Mouse (Mus musculus) urinary bladder, postnatal 10 days (tissue): Measurements from ENCODE around the gene Phlpp2.
"Not testable (repeated sequence)": the region's sequence is repeated elsewhere in the genome, so short reads cannot be mapped to it uniquely, and the experiment has no call there.

Experiments used
- DNase-seq: peaks from one replicate; pipeline ENCODE4 v3.0.0; 2022; ENCODE audit warnings: low spot score

The Phlpp2 gene

DNA sequence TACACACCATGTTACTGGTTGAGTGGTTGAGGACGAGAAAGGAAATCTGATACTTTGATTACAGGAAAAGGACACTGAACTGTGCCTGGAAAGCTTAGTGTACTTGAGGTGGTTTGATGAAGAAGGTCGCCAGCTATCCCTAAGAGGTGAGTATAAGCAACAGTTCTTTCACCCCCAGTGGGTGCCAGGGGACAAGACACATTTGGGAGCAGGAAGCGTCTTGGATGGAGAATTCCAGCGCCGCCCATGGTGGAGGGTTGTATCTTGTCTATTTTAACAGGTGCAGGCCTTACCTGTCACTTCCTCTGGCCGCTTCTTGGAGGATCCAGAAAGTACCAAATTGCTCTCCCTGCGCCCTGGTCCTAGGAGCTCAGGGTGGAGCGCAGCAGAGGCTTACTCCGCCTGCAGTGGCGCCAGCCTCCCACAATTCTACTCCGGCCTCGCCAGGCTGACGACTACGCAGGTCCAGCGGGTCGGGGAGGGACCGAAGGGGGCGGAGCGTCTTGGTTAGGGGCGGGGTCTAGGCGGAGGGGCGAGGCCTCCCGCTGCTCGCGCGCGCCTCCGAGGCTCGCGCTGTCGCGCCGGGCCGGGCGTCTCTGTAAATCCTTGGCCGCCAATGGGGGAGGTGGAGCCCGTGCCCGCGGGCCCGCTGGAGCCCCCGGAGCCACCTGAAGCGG is at the start of gene Phlpp2:
Phlpp2 (plus strand) TSS at position 540 of the 677 bp plus-strand sequence.
- DNase-seq = peak; percentile 91

DNA sequence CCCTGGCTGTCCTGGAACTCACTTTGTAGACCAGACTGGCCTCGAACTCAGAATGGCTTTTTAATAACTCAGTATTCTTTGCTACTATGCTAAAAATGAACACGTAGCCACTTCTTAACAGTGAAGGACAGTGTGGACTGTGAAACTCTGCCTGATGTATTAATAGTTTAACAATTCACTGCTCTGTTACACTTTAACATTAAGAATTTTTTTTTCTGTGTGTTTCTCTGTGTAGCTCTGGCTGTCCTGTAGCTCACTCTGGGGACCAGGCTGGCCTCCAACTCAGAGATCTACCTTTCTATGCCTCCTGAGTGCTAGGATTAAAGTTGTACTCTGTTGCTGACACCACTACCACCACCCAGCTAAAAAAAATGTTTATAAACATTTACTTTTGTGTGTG is 44.8 kb upstream of the Phlpp2 start:
- DNase-seq = no peak

DNA sequence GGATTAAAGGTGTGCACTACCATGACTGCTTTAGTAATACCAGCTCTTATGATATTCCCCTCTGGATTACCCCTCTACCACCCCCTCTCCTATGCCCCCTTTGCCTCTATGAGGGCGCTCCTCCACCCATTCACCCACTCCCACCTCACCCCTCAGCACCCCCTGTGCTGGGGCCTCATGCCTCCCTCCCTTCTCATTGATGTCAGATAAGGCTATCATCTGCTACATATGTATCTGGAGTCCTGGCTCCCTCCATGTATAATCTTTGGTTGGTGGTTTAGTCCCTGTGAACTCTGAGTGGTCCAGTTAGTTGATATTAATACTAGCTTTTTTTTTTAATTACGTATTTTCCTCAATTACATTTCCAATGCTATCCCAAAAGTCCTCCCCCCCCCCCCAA is 28.5 kb upstream of the Phlpp2 start:
- no peak for DNase-seq

DNA sequence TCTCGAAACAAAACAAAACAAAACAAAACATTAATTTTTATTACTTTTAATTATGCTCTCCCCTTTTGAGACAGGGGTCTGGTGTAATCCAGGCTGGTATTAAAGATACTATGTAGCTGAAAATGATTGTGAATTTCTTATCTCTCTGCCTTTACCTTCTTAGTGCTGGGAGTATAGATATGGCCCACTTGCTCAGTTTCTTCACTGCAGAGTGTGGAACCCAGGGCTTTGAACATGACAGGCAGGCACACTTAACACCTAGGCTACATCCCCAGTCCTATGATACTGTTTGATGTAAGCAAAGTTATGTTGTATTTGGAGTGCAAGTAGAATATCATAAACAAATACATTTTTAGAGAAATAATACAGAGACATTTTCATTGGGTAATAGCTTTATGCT is 25.9 kb upstream of the Phlpp2 start:
- DNase-seq = no peak

DNA sequence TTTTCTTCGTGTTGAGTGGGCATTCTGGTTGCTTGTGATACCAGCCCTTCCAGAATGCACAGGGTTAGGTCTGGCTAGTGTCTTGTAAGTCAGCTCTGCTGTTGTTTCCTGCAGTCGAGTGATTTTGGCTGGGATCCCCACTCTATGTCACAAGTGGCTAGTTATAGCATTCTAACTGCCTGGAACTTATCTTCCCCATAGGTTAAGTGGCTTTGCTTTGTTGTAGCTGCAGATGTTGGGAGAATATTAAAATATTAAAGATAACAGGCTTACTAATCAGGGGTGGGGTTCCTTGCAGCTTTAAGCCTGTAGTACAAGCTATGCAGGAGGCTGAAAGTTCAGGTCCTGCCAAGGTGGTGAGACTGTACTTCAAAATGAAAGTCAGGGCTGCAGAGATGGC is 20.5 kb upstream of the Phlpp2 start:
- DNase-seq = no peak

DNA sequence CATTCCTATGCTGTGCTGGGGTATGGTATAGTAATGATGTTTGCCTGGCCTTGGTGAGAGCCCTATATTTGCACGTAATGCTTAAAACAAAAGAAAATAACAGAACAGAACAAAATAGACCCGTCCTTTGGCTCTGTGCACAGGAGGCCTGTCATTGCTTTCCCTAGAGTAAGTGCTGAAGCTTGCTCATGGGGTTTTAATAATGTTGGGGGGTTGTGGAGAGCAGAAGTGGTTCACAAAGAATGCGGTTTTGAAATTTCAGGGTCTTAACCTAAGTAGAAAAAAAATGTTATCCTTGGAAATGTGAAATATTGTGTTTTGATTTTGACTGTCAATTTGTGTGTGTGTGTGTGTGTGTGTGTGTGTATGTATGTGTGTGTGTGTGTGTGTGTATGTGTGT is 19.4 kb upstream of the Phlpp2 start:
- DNase-seq = no peak

DNA sequence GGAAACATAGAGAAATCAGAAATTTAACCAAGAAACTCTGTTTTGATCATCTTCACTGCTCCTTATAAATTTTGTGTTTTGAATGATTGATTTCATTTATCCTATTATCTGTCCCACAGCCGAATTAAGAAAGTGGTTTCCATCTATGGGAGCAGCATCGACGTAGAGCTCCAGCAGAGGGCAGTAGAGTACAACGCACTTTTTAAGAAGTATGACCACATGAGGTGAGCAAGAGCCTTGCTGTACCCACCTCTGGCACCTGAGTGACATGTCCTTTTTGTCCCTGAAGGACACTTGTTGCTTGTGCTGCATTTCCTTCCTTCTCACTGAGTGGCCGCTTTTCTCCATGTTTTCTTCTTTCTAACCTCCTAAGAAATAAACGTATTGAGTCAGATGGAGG is 14.9 kb upstream of the Phlpp2 start:
- no peak for DNase-seq

DNA sequence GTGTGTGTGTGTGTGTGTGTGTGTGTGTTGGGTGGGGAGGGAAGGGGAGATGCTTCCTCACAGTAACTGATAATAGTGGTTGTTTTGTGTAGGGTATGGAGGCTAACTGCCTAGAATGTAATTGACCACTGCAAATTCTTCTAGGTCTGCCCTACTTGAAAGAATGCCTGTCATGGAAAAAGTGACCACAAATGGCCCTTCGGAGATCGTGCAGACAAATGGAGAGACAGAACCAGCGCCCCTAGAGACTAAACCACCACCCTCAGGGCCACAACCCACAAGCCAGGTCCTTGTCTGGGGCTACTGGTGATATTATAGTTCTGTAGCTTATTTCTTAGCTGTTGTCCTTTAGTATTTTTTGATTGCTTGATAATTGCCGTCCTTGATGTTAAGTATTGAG is 13.8 kb upstream of the Phlpp2 start:
- no peak for DNase-seq

DNA sequence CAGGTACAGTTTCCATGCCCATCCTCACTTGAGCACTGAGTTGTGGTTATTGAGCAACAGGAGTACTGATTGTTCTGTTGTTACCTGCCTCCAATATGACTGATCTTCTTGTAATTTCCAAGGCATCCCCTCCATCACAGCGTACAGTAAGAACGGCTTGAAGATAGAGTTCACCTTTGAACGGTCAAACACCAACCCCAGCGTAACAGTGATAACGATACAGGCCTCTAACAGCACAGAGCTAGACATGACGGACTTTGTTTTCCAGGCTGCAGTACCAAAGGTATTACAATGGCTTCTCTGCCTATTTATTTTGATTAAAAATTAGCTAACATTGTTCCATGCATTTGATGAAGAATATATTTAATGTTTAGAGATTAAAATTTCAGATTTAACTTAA is 12.9 kb upstream of the Phlpp2 start:
- no peak for DNase-seq

DNA sequence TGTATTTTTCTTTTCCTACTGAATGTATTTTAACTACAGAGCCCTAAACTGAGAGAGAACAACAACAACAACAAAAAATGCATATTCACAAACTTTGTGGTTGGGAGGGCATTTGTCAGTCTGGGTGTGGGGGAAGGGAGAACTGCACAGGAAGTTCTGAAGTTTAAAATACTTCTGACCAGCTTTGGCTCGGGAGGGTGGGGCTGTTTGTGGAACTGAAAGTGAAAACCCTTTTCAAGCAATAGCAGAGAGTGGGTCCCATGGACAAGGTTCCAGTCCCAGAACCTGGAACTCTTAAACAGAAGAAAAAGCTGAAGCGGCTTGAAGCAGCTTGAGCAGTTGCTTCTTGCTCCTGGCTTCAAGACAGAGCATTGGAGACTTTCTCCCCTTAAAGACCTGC is 4.9 kb upstream of the Phlpp2 start:
- no peak for DNase-seq

DNA sequence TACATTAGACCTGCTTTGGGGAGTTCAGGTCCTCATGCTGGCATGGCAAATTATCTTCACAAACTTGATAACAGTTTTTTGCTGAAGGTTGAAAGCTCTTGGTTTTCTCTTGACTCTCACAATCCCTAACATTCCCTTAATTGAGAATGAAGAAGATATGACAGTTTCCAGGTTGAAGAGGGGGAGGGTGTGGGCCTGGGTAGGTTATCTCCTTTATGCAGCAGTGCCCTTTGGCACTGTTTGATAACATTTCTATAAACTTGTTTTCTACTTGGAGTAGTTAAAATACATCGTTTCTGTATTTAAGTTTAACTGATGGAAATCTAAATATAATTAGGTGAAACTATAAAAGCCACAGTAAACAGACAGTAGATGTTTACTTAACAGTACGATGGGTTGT is 3.5 kb upstream of the Phlpp2 start:
- DNase-seq = no peak

DNA sequence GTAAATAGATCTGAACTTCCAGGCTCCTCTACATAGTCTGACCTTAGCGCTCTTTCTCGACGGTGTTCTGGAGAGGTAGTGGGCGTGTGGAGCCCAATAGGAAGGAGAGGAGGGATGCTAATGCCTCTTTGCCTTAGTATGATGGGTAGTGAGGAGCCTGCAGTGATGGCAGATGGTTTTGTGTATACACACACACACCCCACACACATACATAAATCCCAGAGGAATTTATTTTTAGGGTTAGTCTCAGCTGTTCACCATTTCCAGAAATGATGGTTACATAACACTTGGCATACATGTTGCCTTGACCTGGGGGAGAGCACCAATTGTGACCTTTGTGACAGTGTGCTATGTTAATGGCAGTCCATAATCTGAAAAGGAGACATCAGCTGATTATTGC is 2.8 kb upstream of the Phlpp2 start:
- no peak for DNase-seq

DNA sequence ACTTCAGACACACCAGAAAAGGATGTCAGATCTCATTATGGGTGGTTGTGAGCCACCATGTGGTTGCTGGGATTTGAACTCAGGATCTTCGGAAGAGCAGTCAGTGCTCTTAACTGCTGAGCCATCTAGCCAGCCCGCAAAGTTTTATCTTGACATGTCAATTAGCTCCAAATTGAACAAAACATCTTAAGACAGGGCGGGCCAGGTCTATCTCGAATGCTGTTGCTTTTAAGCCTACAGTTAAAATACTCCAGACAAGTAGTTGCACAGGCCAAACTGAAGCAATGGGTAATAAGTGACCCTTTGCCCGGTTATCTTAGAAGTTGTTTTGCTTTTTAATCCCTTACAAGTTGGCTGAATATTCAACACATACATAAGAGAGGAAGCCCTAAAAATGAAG is 1.7 kb upstream of the Phlpp2 start:
- no peak for DNase-seq

DNA sequence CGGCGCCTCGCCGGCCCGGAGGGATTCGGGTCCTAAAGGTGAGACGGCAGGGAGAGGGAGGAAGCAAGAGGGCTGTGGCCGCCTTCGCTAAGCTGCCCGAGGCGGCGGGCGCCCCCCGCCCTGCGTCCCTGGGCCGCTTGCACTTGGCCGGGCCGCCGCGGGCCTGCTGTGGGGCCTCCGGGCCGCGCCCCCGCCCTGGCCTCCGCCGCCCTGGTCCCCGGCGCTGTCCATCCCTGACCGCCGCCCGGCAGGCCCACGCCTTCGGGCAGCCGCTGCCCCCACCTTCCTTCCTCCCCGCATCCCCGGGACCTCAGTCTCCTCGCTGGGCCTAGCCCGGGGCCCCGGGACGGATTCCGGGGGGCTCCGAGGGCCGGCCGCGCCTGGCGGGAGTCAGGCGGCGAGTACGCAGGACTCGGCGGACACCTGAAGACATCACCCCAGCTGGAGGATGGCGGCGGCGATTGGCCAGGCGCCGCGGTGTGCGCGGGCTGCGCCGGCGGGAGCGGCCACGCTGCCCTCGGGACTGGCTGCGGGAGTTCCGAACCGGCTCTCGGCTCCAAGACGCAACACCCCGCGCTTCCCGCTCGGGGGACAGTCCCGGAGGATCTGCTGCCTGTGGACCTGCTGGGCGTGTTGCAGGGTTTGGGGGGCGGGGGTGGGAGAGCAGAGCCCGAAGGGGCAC is 479 bp downstream of the Phlpp2 start:
- no peak for DNase-seq

DNA sequence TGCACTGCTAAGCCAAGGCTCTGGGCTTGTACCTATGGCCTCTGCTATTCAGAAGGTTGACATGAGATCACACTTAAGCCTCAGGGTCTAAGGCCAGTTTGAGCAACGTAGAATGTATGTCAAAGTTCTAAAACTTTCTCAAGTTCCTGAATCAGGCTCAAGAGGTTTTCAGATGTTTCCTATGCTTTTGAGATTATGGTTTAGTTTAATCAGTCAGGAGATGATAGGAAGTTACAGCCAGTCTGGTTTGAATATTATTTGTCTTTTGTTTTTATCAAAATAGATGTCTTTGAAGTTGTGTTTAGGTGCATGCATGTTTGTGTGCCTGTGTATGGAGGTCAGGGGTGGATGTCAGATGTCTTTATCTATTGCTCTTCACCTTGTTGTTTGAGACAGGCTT is 2.7 kb downstream of the Phlpp2 start:
- no peak for DNase-seq

DNA sequence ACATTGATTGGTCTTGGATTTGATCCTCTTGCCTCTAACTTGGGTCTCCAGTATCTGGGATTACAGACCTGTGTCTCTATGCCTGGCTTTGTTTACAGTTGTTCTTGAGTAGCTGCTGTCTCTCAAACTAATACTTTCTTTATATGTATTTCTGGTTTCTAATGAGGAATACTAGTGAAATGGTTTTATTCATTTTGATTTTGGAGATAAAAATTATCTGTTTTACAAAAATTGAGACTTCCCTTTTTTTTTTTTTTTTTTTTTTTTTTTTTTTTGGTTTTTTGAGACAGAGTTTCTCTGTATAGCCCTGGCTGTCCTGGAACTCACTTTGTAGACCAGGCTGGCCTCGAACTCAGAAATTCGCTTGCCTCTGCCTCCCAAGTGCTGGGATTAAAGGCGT is 5.5 kb downstream of the Phlpp2 start:
- DNase-seq = not testable (repeated sequence)

DNA sequence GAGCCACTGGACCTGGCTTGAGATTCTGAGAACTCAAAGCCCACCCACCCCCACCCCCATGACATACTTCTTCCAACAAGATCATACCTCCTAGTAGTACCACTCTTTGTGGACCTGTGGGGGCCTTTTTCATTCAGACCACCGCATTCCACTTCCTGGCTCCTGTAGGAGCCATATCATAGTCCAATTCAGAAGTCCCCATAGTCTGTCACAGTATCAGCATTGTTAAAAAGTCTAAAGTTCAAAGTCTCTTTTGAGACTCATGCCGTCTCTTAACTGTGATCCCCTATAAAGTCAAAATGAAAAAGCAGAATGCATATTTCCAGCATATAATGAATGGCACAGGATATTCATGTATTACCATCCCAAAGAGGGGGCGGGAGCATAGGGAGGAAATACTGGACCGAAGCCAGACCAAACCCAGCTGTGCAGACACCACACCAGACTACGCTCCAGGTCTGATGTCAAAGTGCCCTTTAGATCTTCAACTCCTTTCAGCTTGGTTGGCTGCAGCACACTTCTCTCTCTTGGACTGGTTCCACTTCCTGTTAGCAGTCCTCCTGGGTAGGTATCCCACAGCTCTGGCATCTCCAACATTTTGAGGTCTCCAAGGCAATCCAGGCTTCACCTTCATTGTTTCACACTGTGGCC is 11.8 kb downstream of the Phlpp2 start:
- no peak for DNase-seq

DNA sequence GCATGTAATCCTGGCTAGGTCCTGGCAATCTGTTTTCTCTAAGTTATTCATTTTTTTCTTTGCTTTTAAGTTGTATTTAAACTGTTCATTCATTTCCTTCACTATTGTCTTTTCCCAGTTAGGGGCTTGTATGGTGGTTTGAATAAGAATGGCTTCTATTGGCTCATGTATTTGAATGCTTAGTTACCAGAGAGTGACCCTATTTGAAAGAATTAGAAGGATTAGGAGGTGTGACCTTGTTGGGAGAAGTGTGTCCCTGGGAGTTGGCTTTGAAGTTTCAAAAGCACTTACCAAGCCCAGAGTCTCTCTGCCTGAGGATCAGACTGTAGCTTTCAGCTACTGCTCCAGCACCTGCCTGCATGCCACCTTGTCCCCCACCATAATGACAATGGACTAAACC is 17.0 kb downstream of the Phlpp2 start:
- DNase-seq = no peak

DNA sequence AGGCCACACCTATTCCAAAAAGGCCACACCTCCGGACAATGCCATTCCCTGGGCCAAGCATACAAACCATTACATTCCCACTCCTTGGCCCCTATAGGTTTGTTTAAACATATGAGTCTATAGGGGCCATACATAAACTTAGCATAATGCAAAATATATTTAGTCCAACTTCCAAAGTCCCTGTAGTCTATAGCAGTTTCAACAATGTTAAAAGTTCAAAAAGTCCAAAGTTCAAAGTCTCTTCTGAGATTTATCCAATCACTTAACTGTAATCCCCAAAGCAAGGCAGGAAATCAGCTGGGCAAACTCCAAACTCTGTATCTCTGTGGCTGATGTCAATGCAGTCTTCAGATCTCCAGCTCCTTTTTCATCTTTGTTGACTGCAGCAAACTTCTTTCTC is 20.9 kb downstream of the Phlpp2 start:
- DNase-seq = no peak

DNA sequence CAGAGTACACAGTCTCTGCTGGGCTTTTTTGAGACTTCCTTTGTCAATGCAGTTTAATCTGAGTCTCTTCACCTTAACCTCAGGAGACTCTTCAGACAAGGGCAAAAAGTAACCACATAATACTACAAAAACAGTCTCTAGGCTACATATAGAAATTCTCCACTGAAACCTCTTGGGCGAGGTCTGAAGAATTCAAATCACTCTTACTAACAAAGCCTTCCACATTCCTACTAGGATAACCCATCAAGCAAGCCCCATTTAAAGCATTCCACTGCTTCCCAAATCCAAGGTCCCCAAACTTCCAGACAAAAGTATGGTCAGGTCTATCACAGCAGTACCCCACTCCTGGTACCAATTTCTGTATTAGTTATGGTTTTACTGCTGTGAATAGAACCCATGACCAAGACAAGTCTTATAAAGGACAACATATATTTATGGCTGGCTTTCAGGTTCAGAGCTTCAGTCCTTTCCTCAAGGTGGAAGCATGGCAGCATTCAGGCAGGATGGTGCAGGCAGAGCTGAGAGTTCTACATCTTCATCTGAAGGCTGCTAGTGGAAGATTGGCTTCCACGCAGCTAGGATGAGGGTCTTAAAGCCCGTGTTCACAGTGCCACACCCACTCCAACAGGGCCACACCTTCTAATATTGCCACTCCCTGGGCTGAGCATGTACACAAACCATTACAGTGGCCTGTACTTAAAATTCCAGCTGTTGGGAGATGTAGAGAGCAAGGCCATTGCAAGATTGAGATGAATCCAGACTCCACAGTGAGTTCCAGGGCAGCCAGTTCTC is 22.6 kb downstream of the Phlpp2 start:
- no peak for DNase-seq

DNA sequence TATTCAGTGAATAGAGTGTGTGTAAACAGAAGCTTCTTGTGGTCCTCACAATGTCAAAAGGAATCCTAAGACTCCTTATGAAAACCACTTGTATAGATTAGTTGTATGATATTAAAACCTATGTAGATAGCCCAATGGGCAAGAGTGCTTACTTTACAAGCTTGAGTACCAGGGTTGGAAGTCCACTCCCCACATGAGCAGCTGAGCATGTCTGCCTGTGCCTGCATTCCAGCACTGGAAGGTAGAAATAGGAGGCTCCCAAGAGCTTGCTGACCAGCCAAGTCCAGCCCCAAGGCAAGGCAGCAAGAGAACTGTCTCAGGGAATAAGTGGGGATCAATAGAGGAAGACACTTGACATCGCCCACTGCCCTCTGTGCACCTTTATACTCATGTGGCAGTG is 26.3 kb downstream of the Phlpp2 start:
- DNase-seq = no peak

DNA sequence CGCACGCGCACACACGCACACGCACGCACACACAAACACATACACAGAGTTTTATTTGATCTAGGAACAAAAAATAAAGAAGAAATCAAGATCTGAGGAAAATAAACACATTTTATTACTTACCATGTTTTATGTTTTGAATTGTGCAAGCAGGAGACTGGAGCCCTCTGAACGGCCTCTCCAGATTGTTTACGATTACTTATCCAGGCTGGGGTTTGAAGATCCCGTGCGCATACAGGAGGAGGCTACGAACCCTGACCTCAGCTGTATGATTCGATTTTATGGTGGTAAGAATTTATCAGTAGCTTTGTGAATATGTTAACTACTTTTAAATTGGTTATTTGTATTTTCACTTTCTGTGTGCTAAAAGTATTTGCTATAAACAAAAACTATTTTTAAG is 27.0 kb downstream of the Phlpp2 start:
- no peak for DNase-seq

DNA sequence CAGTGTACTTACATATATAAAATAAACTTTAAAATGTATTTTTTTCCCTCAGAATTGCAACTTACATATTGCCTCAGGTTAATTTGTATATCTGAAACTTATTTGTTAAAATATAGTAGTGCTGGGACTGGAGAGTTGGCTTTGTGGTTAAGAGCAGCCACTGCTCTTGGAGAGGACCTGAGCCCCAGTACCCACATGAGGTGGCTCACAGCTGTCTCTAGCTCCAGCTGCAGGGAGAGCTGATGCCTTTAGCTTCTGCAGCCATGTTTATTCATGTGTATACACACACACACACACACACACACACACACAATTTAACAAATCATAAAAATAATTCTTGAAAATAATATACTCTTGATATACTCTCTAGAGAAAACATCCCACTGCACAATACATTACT is 34.0 kb downstream of the Phlpp2 start:
- DNase-seq = no peak
